Mouse (Mus musculus) ES-E14 (cell line): ENCODE data around the gene Tln1.

Source experiments
- CHD2 ChIP-seq: IDR thresholded peaks from 2 replicates; pipeline ENCODE4 v1.6.1; 2014; ENCODE audit warnings: mild to moderate bottlenecking, low read depth, low read length, inconsistent platforms
- HCFC1 ChIP-seq: IDR thresholded peaks from 2 replicates; pipeline ENCODE4 v1.6.1; 2012; ENCODE audit warnings: low read length, inconsistent platforms, borderline replicate concordance; ENCODE audit not compliant: insufficient read depth
- MAFK ChIP-seq: IDR thresholded peaks from 2 replicates; pipeline ENCODE4 v1.6.1; 2014; ENCODE audit warnings: mild to moderate bottlenecking, low read depth, low read length, inconsistent platforms; ENCODE audit not compliant: insufficient read depth
- ZC3H11A ChIP-seq: IDR thresholded peaks from 2 replicates; pipeline ENCODE4 v1.6.1; 2012; ENCODE audit warnings: low read depth, mild to moderate bottlenecking, inconsistent platforms, low read length, borderline replicate concordance
- ZNF384 ChIP-seq: IDR thresholded peaks from 2 replicates; pipeline ENCODE4 v1.6.1; 2012; ENCODE audit warnings: low read depth, low read length, inconsistent platforms

DNA sequence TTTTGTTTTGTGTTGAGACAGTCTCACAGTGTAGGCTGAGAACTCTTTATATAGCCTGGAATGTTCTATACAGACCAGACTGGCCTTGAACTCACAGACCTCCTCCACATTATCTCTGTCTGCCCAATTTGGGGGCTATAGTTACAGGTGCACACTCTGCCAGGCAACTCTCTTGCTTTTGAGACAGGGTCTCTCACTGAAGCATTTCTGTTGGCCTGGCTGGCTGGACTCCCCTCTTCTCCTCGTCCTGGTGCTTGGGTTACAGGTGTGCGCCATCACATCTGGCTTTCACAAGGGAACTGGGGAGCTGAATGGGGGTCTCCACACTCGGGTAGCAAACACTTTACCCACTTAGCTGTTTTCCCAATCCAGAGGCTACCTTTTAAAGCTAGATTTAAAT lies 29.5 kb upstream of the Tln1 start:
- TF ChIP-seq MAFK: no peak
- no peak for TF ChIP-seq ZNF384
- TF ChIP-seq HCFC1: no peak
- no peak for TF ChIP-seq ZC3H11A
- TF ChIP-seq CHD2: no peak
